Mouse (Mus musculus) midbrain, embryonic 16.5 days (tissue): Measurements from ENCODE around the gene Dclk1. TPM values are rescaled to one million over a fixed set of nuclear protein-coding genes. Genes with fewer than 3 reads are reported as not detected.

Experiments
- ATAC-seq: fragments of 200-750 bp; cut with Nextera tagmentation; 2 replicates; pipeline ENCODE4 v1.8.0; 2017; ENCODE audit warnings: moderate TSS enrichment
- H3K27ac ChIP-seq: fragments of 300-500 bp; sonication (generic); 2 replicates; pipeline ENCODE4 v1.5.1; 2014; ENCODE audit warnings: mild to moderate bottlenecking, low read length, mixed read lengths
- H3K27me3 ChIP-seq: fragments of 300-500 bp; sonication (generic); 2 replicates; pipeline ENCODE4 v1.6.1; 2014; ENCODE audit warnings: low read depth, low read length, mixed read lengths; ENCODE audit not compliant: control insufficient read depth, insufficient read depth
- H3K36me3 ChIP-seq: fragments of 300-500 bp; sonication (generic); 2 replicates; pipeline ENCODE4 v1.6.1; 2014; ENCODE audit warnings: mild to moderate bottlenecking, low read length, moderate library complexity, mixed read lengths; ENCODE audit not compliant: control insufficient read depth, insufficient read depth
- H3K4me1 ChIP-seq: fragments of 300-500 bp; sonication (generic); 2 replicates; pipeline ENCODE4 v1.6.1; 2014; ENCODE audit warnings: mild to moderate bottlenecking, low read length, mixed read lengths; ENCODE audit not compliant: control insufficient read depth, insufficient read depth
- H3K4me2 ChIP-seq: fragments of 300-500 bp; sonication (generic); 2 replicates; pipeline ENCODE4 v1.6.1; 2014; ENCODE audit warnings: mild to moderate bottlenecking, low read length, mixed read lengths
- H3K4me3 ChIP-seq: fragments of 300-500 bp; sonication (generic); 2 replicates; pipeline ENCODE4 v1.5.1; 2014; ENCODE audit warnings: low read depth, mild to moderate bottlenecking, low read length, moderate library complexity, mixed read lengths
- H3K9ac ChIP-seq: fragments of 300-500 bp; sonication (generic); 2 replicates; pipeline ENCODE4 v1.6.1; 2014; ENCODE audit warnings: low read depth, low read length, mixed read lengths
- H3K9me3 ChIP-seq: fragments of 300-500 bp; sonication (generic); replicated peaks from 2 replicates; pipeline ENCODE4 v1.6.1; 2014; ENCODE audit warnings: mild to moderate bottlenecking, low read length, mixed read lengths; ENCODE audit not compliant: control insufficient read depth, poor library complexity, severe bottlenecking
- WGBS: fragments of 180-500 bp; shearing (Covaris S2); extraction: QIAGEN DNeasy Blood & Tissue Kit; methylation state at CpG from one replicate; pipeline ENCODE4 v1.1.7; 2014; 5-methylcytosine and 5-hydroxymethylcytosine counted together
- polyA plus RNA-seq: library from polyadenylated mRNA; unstranded; fragments of >200 nt; fragmentation: Nextera tagmentation; extraction: Ambion mirVana; gene quantifications from 2 replicates; pipeline ENCODE4 v1.2.1, GENCODE M21; 2015

Dclk1 gene
- polyA plus RNA-seq, 1 experiment from 2014 or later: 293 TPM

DNA sequence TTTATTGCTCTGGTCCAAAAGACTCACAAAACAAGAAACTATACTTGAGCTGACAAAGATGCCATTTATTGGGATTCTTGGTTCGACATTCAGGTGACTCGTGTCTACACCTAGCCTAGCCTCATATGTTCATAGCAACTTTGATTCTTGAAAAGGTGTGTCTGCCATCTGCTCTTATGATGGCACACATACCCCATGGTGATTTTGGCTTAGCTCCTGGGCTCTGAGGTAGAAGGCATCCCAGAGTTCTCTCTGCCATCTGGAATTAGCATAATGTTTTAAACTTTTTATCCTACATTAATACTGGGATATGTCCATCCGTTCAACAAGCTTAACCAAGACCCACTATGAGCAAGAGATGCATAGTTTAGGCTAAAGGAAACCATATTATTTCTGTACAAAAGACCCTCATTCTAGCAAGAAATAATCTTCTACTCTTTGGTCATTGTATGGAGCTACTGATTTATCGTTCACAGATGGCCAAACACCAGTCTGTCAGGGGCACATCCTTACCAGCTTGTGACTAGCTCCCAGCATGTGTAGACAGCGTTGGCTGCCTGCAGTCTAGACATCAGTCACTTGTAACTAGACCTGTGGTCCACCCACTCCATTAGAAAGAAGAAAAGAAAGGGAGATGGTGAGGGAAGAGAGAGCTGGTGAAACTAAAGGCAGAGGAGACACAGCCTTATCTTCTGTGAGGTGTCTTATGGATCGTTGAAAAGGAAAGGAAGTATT is 298.4 kb downstream of the Dclk1 start:
- Histone ChIP-seq H3K36me3 (0 out of 2 replicates have a peak, but pooled peaks cover under 1% of the 10 kb centered on the region), H3K4me1 (peaks cover 26% of the 10 kb centered on the region), H3K9ac (no peak overlapping the region), H3K27ac (no peak overlapping the region), H3K27me3 (no peaks in the 10 kb centered on the region), H3K4me3 (no peak overlapping the region), H3K9me3 (no peaks in the 10 kb centered on the region), H3K4me2 (no peak overlapping the region)
- 87% methylated on average over 6 of the region's 6 CpGs for WGBS
- ATAC-seq: no peak

DNA sequence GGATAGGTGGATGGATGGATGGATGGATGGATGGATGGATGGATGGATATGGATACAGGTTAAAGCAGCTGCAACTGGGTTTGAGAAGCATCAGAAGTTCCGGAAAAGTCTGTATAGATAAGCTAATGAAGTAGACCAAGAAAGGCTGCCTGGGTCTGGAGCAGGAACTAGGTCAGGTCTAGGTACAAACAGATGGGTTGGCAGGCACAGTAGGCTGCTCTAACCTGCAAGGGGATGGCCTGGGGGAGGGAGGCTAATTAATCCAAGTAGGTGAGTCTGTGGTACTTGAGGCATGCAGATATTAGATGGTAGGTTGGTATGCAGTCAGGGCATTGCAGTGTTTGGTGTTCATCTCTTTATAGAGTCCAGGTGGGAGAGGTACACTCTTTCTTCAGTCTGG is 299.6 kb downstream of the Dclk1 start:
- Histone ChIP-seq H3K27me3 (no peaks in the 10 kb centered on the region), H3K36me3 (no peaks in the 10 kb centered on the region), H3K27ac (peak overlapping the region; percentile 78), H3K4me2 (peak overlapping the region; percentile 45; the same call in 1 of the 2 replicates), H3K9ac (0 out of 2 replicates have a peak overlapping the region, but pooled peaks have one; percentile 10), H3K4me1 (peaks cover 26% of the 10 kb centered on the region), H3K9me3 (no peaks in the 10 kb centered on the region), H3K4me3 (no peak overlapping the region)
- 88% methylated on average over 1 of the region's 1 CpGs for WGBS
- ATAC-seq: peak; percentile 29; the same call in 1 of the 2 replicates

DNA sequence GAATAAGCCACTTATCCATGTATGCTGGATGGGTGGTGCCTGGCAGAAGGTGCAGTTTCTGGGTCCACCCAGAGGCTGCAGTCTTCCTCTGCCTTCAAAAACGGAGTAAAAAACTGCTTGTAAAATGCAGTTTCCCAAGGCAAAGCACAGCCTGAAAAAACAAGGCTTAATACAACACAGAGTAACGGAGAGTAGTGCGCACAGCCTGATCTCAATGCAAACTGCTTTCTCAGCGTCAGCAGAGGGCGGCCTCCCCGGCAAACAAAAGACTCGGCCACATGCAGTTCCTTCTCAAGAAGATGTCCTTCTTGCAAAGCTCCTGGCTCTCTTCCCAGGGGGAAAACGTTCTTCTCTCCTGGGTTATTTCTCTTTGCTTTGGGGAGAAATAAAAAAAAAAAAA is 300.1 kb downstream of the Dclk1 start:
- Histone ChIP-seq H3K4me2 (peak overlapping the region; percentile 45), H3K27me3 (no peaks in the 10 kb centered on the region), H3K9me3 (no peaks in the 10 kb centered on the region), H3K9ac (peak overlapping the region; percentile 10; the same call in 1 of the 2 replicates), H3K27ac (peak overlapping the region; percentile 78), H3K4me3 (no peak overlapping the region), H3K36me3 (no peaks in the 10 kb centered on the region), H3K4me1 (peaks cover 26% of the 10 kb centered on the region)
- ATAC-seq: peak; percentile 77
- 1% methylated on average over 8 of the region's 8 CpGs for WGBS

DNA sequence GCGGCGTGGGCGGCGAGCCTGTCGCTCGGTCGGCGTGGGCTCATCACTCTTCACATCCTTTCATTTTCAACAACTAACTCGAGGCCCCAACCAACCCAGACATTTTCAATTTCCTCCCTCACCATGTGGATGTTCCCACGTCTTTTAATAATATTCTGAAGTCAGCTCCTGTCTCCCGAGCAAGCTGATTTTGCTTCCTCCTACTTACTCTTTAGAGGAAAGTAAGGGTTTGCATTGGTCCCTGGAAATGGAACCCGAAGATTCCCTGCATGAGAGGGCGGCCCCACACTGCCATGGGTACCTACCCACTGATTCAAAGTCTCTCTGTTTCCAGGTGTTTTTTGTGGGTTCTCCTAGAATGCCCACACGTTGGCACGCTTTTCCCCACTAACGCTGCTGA is 300.8 kb downstream of the Dclk1 start:
- no peaks in the 10 kb centered on the region for H3K27me3 ChIP-seq
- H3K27ac ChIP-seq: peak overlapping the region; percentile 78
- peaks cover 23% of the 10 kb centered on the region for H3K4me1 ChIP-seq
- 62% methylated on average over 16 of the region's 16 CpGs for WGBS
- peak overlapping the region; percentile 45 for H3K4me2 ChIP-seq
- H3K9ac ChIP-seq: peak overlapping the region; percentile 10; the same call in 1 of the 2 replicates
- no peak overlapping the region for H3K4me3 ChIP-seq
- H3K36me3 ChIP-seq: no peaks in the 10 kb centered on the region
- H3K9me3 ChIP-seq: no peaks in the 10 kb centered on the region
- no peak for ATAC-seq

DNA sequence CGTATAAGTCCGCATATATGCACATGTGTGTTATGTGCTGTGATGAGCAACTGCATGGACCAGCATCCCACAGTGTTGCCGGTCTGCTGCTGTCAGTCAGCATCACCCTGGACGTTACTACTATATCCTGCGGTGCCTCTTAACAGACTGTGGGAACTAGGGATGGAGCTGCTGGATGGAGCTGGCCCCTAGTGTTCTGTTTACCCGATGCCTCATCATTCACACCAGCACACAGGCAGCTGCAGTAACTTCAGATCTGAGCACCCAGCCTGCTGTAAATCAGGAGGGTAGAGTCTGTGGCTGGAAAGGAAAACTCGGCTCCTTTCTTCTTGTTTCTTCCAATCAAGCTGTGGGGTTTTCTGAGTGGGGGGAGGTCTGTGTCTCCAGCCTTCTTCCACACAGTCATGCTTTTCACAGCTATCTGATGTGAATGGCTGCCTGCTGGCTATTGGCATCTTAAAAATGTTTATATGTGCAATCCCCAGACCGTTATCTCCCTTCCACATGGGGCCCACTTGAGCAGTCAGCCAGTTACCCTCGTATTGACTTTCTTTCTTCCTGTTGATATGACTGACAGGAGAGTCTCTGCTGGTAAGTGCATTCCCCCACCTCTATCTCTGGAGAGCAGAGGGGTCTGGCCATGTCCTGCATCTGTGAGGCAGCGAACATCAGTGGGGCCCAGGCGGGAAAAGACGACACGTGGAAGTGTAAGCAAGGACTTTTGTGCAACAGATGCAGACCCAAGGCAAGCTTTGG is 301.9 kb downstream of the Dclk1 start:
- H3K27ac ChIP-seq: peak overlapping the region; percentile 78; the same call in 1 of the 2 replicates
- no peaks in the 10 kb centered on the region for H3K27me3 ChIP-seq
- H3K9ac ChIP-seq: peak overlapping the region; percentile 40; the same call in 1 of the 2 replicates
- no peak for ATAC-seq
- no peaks in the 10 kb centered on the region for H3K36me3 ChIP-seq
- 57% methylated on average over 13 of the region's 13 CpGs for WGBS
- peaks cover 23% of the 10 kb centered on the region for H3K4me1 ChIP-seq
- no peak overlapping the region for H3K4me3 ChIP-seq
- H3K9me3 ChIP-seq: no peaks in the 10 kb centered on the region
- no peak overlapping the region for H3K4me2 ChIP-seq

DNA sequence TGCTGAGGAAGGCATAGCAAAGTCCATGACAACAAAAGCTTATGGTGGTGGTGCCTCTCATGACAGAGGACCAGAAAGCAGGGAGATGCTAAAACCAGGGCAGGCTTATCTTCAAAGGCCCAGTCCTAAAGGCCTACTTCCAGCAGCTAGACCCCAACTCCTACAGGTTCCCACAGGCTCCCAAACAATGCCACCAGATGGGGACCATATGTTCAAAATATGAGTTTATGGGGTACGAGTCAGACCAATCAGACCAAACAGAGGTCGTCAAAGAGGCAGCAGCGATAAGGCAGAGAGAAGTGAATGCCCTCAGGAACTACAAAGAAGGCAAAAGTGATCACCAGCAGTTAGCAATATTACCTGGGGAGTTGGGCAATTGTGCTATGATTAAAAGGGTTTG is 303.1 kb downstream of the Dclk1 start:
- H3K4me2 ChIP-seq: no peak overlapping the region
- H3K27ac ChIP-seq: no peak overlapping the region
- ATAC-seq: no peak
- H3K9me3 ChIP-seq: no peaks in the 10 kb centered on the region
- H3K36me3 ChIP-seq: no peaks in the 10 kb centered on the region
- H3K4me1 ChIP-seq: peaks cover 23% of the 10 kb centered on the region
- H3K4me3 ChIP-seq: no peak overlapping the region
- no peaks in the 10 kb centered on the region for H3K27me3 ChIP-seq
- WGBS: 74% methylated on average over 3 of the region's 3 CpGs
- H3K9ac ChIP-seq: no peak overlapping the region

DNA sequence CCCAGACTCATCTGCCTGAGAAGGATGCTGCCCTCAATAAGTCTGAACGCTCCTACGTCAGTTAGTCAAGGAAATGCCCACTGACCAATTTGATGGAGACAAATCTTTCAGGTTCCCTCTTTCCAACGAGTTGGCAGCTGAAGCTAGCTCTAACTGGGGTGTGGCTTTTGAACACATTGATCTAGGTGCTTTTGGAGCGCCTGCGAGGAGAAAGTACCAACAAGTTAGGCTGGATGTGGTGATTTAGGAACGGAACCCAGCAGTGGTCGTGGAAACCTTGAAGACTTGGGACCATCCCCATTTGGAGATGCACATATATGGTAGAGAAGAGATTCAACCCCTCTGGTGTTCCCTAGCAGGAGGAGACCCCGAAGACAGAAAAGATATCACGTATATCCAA is 303.8 kb downstream of the Dclk1 start:
- Histone ChIP-seq H3K36me3 (no peaks in the 10 kb centered on the region), H3K27ac (no peak overlapping the region), H3K9me3 (no peaks in the 10 kb centered on the region), H3K4me2 (no peak overlapping the region), H3K9ac (no peak overlapping the region), H3K4me1 (peaks cover 23% of the 10 kb centered on the region), H3K4me3 (no peak overlapping the region), H3K27me3 (no peaks in the 10 kb centered on the region)
- 92% methylated on average over 9 of the region's 9 CpGs for WGBS
- no peak for ATAC-seq

DNA sequence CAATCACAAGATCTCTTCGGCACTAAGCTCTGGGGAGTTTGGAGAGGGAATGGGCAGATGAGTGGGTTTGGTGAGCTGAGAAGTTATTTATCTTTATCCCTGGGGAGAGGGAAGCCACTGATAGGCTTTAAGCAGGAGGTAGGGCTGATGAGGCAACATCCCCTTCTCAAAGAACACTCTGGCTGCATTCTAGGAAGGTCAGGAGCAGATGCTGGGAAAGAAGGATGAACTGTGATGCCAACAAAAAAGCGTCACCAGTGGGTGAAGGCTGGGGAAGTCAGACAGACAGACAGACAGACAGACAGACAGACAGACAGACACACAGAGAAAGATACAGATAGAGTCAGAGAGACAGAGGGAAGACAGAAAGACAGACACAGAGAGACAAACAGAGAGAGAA is 304.9 kb downstream of the Dclk1 start:
- peaks cover 21% of the 10 kb centered on the region for H3K4me1 ChIP-seq
- H3K4me2 ChIP-seq: no peak overlapping the region
- H3K27me3 ChIP-seq: no peaks in the 10 kb centered on the region
- H3K27ac ChIP-seq: no peak overlapping the region
- no peaks in the 10 kb centered on the region for H3K9me3 ChIP-seq
- H3K4me3 ChIP-seq: no peak overlapping the region
- no peaks in the 10 kb centered on the region for H3K36me3 ChIP-seq
- 63% methylated on average over 2 of the region's 2 CpGs for WGBS
- H3K9ac ChIP-seq: no peak overlapping the region
- no peak for ATAC-seq

DNA sequence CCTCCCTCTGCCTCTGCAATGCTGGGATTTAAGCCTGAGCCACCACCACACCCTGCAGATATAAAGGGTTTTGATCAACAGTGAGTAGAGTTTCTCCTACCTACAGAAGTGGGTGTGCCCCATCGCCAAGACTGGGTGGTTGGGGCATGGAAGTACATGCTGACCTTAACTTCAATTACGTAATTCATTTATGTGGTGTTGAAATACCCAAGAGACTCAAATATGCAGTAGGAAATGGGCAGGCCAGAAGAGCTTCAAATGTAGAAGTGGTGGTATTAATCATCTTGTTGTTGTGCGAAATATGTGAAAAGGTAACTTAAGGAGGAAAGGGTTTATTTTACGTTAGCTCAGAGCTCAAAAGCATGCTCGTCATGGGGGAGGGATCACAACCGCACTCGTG is 307.2 kb downstream of the Dclk1 start:
- H3K4me3 ChIP-seq: no peak overlapping the region
- H3K9ac ChIP-seq: no peak overlapping the region
- no peaks in the 10 kb centered on the region for H3K36me3 ChIP-seq
- H3K9me3 ChIP-seq: no peaks in the 10 kb centered on the region
- 92% methylated on average over 7 of the region's 7 CpGs for WGBS
- peaks cover 1% of the 10 kb centered on the region; the same call in 1 of the 2 replicates for H3K4me1 ChIP-seq
- H3K27me3 ChIP-seq: no peaks in the 10 kb centered on the region
- no peak overlapping the region for H3K27ac ChIP-seq
- H3K4me2 ChIP-seq: no peak overlapping the region
- ATAC-seq: no peak
